ENCODE assay signal across 8 mouse cellular contexts in the genomic region with DNA sequence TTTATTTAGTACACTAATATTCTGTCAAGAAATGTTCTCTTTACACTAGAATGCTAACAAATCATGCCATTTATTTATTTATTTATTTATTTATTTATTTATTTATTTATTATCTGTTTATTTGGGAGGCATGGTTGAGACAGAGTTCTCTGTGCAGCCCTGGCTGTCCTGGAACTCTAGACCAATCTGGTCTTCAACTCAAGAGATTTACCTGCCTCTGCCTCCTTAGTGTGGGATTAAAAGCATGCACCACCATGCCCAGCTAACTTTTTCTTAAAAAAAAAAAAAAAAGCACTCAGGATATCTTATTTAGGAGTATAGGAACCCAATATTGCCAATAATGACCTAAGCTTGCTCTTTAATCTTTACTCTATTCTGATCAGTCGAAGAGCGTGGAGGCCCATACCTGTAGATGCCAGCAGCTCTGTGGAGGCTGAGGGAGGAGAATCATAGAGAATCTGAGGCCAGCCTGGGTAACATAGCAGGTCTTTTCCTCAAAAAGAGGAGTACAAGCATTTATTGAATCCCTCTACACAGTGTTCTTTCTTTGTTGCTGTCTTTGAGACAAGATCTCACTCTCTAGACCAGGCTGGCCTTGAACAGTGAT. TPM values are rescaled to one million over a fixed set of nuclear protein-coding genes. Genes with fewer than 3 reads are reported as not detected.
DNase-seq lines count a peak whose midpoint lies in the region; ATAC-seq and TF ChIP-seq lines count a peak whose summit lies in the region.

No protein-coding gene starts in this region.

- peaks cover 8% of the 10 kb centered on the region for H3K4me1 ChIP-seq in kidney, embryonic 15.5 days
- H3K4me1 ChIP-seq in embryonic facial prominence, embryonic 14.5 days (ENCODE audit: control insufficient read depth, insufficient read depth, low read length) = peaks cover 5% of the 10 kb centered on the region; the same call in 1 of the 2 replicates
- H3K4me1 ChIP-seq in midbrain, postnatal 0 days (ENCODE audit: insufficient read depth, low read length) = peaks cover 4% of the 10 kb centered on the region; the same call in 1 of the 2 replicates

- ATAC-seq in kidney, embryonic 15.5 days (replicated peaks; ENCODE audit: low FRiP score) = no peak; the same call in 1 of the 2 replicates
- 0 out of 2 replicates have a peak, but pooled peaks have one; percentile 10 for ATAC-seq in embryonic facial prominence, embryonic 14.5 days (ENCODE audit: low read depth)
- peak; percentile 14 for ATAC-seq in inflammation-experienced regulatory T-cells, adult 6 months
- peak; percentile 20; the same call in 1 of the 2 replicates for ATAC-seq in midbrain, postnatal 0 days (ENCODE audit: low FRiP score)

- no peaks in the 10 kb centered on the region for H3K9me3 ChIP-seq in kidney, embryonic 15.5 days (replicated peaks)
- H3K9me3 ChIP-seq in embryonic facial prominence, embryonic 14.5 days (ENCODE audit: control insufficient read depth, low read length) = no peaks in the 10 kb centered on the region
- no peaks in the 10 kb centered on the region for H3K9me3 ChIP-seq in midbrain, postnatal 0 days (ENCODE audit: low read length)

- no peak overlapping the region for H3K9ac ChIP-seq in kidney, embryonic 15.5 days
- H3K9ac ChIP-seq in embryonic facial prominence, embryonic 14.5 days (ENCODE audit: low read depth, low read length) = no peak overlapping the region
- 0 out of 2 replicates have a peak overlapping the region, but pooled peaks have one; percentile 54 for H3K9ac ChIP-seq in midbrain, postnatal 0 days (replicated peaks; ENCODE audit: low read length, poor library complexity, severe bottlenecking)

- no peaks in the 10 kb centered on the region for H3K27me3 ChIP-seq in kidney, embryonic 15.5 days
- no peaks in the 10 kb centered on the region for H3K27me3 ChIP-seq in embryonic facial prominence, embryonic 14.5 days (replicated peaks; ENCODE audit: control insufficient read depth, insufficient read depth, low read length)
- no peaks in the 10 kb centered on the region for H3K27me3 ChIP-seq in midbrain, postnatal 0 days (ENCODE audit: insufficient read depth, low read length)

- peak overlapping the region; percentile 68 for H3K4me2 ChIP-seq in kidney, embryonic 15.5 days
- no peak overlapping the region for H3K4me2 ChIP-seq in embryonic facial prominence, embryonic 14.5 days (ENCODE audit: low read depth, low read length)
- H3K4me2 ChIP-seq in midbrain, postnatal 0 days (ENCODE audit: low read depth, low read length, poor library complexity, severe bottlenecking) = no peak overlapping the region

- H3K36me3 ChIP-seq in kidney, embryonic 15.5 days = peaks cover 7% of the 10 kb centered on the region
- H3K36me3 ChIP-seq in embryonic facial prominence, embryonic 14.5 days (ENCODE audit: control insufficient read depth, insufficient read depth, low read length) = peaks cover 3% of the 10 kb centered on the region; the same call in 1 of the 2 replicates
- no peaks in the 10 kb centered on the region for H3K36me3 ChIP-seq in midbrain, postnatal 0 days (ENCODE audit: insufficient read depth, low read length)

- WGBS in kidney, embryonic 15.5 days = 93% methylated on average over 2 of the region's 2 CpGs
- WGBS in embryonic facial prominence, embryonic 14.5 days = 91% methylated on average over 2 of the region's 2 CpGs
- 96% methylated on average over 2 of the region's 2 CpGs for WGBS in midbrain, postnatal 0 days

- 0 out of 2 replicates have a peak overlapping the region, but pooled peaks have one; percentile 96 for H3K27ac ChIP-seq in kidney, embryonic 15.5 days
- H3K27ac ChIP-seq in embryonic facial prominence, embryonic 14.5 days (replicated peaks; ENCODE audit: low read depth, low read length) = no peak overlapping the region; the same call in 1 of the 2 replicates
- H3K27ac ChIP-seq in midbrain, postnatal 0 days (ENCODE audit: low read depth, low read length) = peak overlapping the region; percentile 86

- no peak for DNase-seq in kidney, postnatal 10 days
- no peak for DNase-seq in embryonic facial prominence, embryonic 14.5 days (ENCODE audit: low spot score)
- no peak for DNase-seq in midbrain, postnatal 0 days (ENCODE audit: low spot score)
- DNase-seq in thymus, adult 18-20 months = no peak
- DNase-seq in gastrocnemius, adult 18-20 months (ENCODE audit: low spot score) = no peak
- DNase-seq in gastrocnemius, postnatal 25 days = no peak

- peak overlapping the region; percentile 75 for H3K4me3 ChIP-seq in kidney, embryonic 15.5 days (replicated peaks)
- H3K4me3 ChIP-seq in embryonic facial prominence, embryonic 14.5 days (ENCODE audit: low read depth, low read length) = peak overlapping the region; percentile 81; the same call in 1 of the 2 replicates
- no peak overlapping the region for H3K4me3 ChIP-seq in midbrain, postnatal 0 days (ENCODE audit: low read depth, low read length)

- TF ChIP-seq CTCF in midbrain, postnatal 0 days (IDR thresholded peaks at IDR 0.05) = no peak

RNA-seq across cellular contexts. Expression of a gene that starts 0.5 kb away (rescaled TPM):
- polyA plus RNA-seq in kidney, embryonic 15.5 days (2015; fragmentation: Nextera tagmentation; extraction: Ambion mirVana) = 31.1 and 35.2 TPM in 2 replicates
- polyA plus RNA-seq in embryonic facial prominence, embryonic 14.5 days (2014; fragmentation: Nextera tagmentation; extraction: Ambion mirVana) = 30.9 and 31.3 TPM in 2 replicates
- 10 to 100 TPM; 19.9 to 25.3 (median 23.4) TPM for polyA plus RNA-seq in inflammation-experienced regulatory T-cells, adult 6 months (2017; shearing (Covaris generic))
- 8.8 TPM in 2 replicates for total RNA-seq in midbrain, postnatal 0 days (2014; rRNA removed)
- polyA plus RNA-seq in midbrain, postnatal 0 days (2015; fragmentation: Nextera tagmentation; extraction: Ambion mirVana) = 19.2 and 20.2 TPM in 2 replicates
- 10 to 100 TPM; 38.2 to 38.7 TPM for total RNA-seq in gastrocnemius, adult 18-20 months (2021)
- 10 to 100 TPM; 31.5 to 34.4 TPM for total RNA-seq in gastrocnemius, postnatal 25 days (2021)
